Mouse (Mus musculus): ENCODE data around the gene B230118H07Rik.
A peak's percentile ranks its signal among the peaks of the same experiment; 100 is the strongest.

DNA sequence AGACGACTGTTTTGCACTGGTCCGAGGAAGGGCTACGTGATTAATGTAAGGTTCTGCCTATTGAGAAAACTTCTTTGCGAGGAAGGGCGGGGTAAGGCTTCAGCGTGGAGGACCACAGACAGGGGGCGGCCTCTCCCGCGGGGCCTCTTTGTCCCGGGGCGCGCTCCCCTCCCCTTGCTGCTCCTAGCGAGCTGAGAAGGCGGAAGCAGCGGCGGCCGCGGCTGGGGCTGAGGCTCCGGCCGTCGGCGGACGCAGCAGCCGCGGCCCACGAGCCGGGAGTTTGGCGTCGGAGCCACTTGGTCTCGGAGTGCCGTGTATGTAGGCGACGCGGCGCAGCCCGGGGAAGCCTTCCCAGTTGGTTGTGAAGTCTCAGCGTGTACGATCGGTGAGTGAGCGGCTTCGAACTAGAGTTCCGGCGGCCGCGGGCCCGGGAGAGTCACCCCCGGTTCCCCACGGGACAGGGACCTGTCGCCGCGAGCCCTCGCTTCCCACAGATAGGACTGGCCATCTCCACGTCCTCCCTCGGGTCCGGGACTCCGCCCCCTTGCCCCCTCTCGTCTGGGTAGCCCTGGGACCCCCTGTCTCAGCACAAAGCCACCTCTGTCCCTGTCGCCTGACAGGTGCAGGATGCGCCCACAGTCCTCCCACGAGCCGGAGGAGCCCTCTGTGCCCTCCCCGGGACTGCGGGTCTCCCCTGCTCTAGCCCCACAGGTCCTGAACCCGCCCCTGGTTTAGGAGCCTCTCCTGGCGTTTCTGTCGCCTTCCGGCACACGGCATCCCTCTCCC lies 29.1 kb upstream of the B230118H07Rik start, which contains the start of gene Traf6:
- no peak for TF ChIP-seq ZC3H11A (IDR thresholded peaks at IDR 0.05; ENCODE audit: borderline replicate concordance, low read depth, low read length)
- no peak for TF ChIP-seq ZNF384 (IDR thresholded peaks at IDR 0.05; ENCODE audit: low read depth, low read length)
- TF ChIP-seq HCFC1 (IDR thresholded peaks at IDR 0.05; ENCODE audit: borderline replicate concordance, insufficient read depth, low read length) = peak; percentile 56; the same call in 1 of the 2 replicates
- no peak for TF ChIP-seq MAFK (IDR thresholded peaks at IDR 0.05; ENCODE audit: insufficient read depth, low read depth, low read length)
- no peak for TF ChIP-seq CHD2 (IDR thresholded peaks at IDR 0.05; ENCODE audit: low read depth, low read length)
